Mouse (Mus musculus) ES-E14 (cell line): ENCODE measurements around the gene Itpr1.

Experiments
- CHD2 ChIP-seq: IDR thresholded peaks from 2 replicates; pipeline ENCODE4 v1.6.1; 2014; ENCODE audit warnings: mild to moderate bottlenecking, low read depth, low read length, inconsistent platforms
- MAFK ChIP-seq: IDR thresholded peaks from 2 replicates; pipeline ENCODE4 v1.6.1; 2014; ENCODE audit warnings: mild to moderate bottlenecking, low read depth, low read length, inconsistent platforms; ENCODE audit not compliant: insufficient read depth
- ZC3H11A ChIP-seq: IDR thresholded peaks from 2 replicates; pipeline ENCODE4 v1.6.1; 2012; ENCODE audit warnings: low read depth, mild to moderate bottlenecking, inconsistent platforms, low read length, borderline replicate concordance
- ZNF384 ChIP-seq: IDR thresholded peaks from 2 replicates; pipeline ENCODE4 v1.6.1; 2012; ENCODE audit warnings: low read depth, low read length, inconsistent platforms

DNA sequence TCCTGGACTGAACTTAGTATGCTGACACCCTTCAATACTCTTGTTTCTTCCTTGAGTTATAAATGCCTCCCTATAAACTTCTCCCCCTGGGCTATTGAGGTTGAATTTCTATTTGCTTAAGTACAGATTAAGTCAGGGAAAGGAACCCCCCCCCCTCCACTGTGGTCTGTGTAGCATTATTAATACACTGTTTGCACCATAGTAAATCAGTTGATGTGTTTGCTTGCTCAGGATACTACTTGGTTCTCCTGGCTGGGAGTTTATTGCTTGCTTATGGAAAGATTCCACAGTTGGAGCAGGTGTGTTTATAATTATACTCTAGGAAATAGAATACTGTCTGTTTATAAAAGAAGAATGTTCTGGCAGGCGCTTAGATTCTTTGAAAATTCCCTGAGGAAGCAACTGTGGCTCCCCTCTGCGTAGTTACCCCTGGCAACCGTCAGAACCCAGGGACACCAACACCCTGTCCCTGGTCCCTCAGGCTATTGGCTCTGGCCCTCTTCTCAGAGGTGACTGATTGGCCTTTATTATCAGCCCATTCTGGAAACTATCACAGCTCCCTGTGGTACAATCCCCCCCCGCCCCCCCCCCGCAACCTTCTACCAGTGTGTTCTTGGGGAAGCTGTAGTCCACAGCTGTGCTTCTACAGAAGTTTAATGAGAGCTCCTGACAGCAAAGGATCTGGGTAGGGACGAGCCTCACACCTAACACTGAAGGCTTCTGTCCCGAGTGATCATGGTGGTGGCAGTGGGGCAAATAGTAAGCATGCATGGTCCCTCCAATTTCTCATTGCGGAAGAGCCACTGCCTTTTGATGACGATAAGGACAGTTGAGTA, 212.1 kb downstream of the Itpr1 start:
- TF ChIP-seq CHD2: no peak
- TF ChIP-seq ZC3H11A: no peak
- no peak for TF ChIP-seq ZNF384
- no peak for TF ChIP-seq MAFK
